Comparison of ENCODE assay signal across 9 mouse cellular contexts in genomic region chr3:31603237-31603636, GRCm38 (mm10).
DNase-seq lines count a peak whose midpoint lies in the region; ATAC-seq and TF ChIP-seq lines count a peak whose summit lies in the region.
"Had no signal": no experiment of that assay in that cellular context is flagged by ENCODE, and none has a peak within 500 bp of the region (broad histone marks: within the 10 kb centered on the region; RNA-seq: fewer than 3 reads in every experiment).

No protein-coding gene starts in this region.

- H3K4me2 ChIP-seq in lung, embryonic 14.5 days: no peak overlapping the region
- H3K4me2 ChIP-seq: limb, embryonic 13.5 days had no signal

- WGBS in lung, embryonic 14.5 days: 15% methylated on average over 7 of the region's 7 CpGs

- no peak overlapping the region for H3K9ac ChIP-seq in lung, embryonic 14.5 days
- H3K9ac ChIP-seq: limb, embryonic 13.5 days had no signal

- H3K9me3 ChIP-seq in lung, embryonic 14.5 days (ENCODE audit: low read depth, low read length): no peaks in the 10 kb centered on the region
- H3K9me3 ChIP-seq: limb, embryonic 13.5 days had no signal

- H3K36me3 ChIP-seq in lung, embryonic 14.5 days (ENCODE audit: insufficient read depth): no peaks in the 10 kb centered on the region
- H3K36me3 ChIP-seq: limb, embryonic 13.5 days had no signal

- peak; percentile 37 for DNase-seq in CD4-positive helper T cell, adult 2 months (ENCODE audit: low read depth, low spot score)
- peak; percentile 69 for DNase-seq in R1 (ENCODE audit: low read depth, low spot score)
- peak; percentile 76 to 90 for DNase-seq in cerebellum, postnatal 25 days
- peak; percentile 10 to 15 for DNase-seq in gastrocnemius, adult 8-10 months (ENCODE audit: low spot score in 2 of 2)
- peak; percentile 79 for DNase-seq in layer of hippocampus, adult 11-12 months (ENCODE audit: low spot score)
- DNase-seq in lung, embryonic 14.5 days: peak; percentile 94
- DNase-seq in right cerebral cortex, adult 2 months (ENCODE audit: low spot score in 2 of 2): peak; percentile 86 to 90
- peak; percentile 52 to 57 for DNase-seq in urinary bladder, postnatal 36 days (ENCODE audit: low spot score in 2 of 2)

- H3K4me3 ChIP-seq in lung, embryonic 14.5 days (ENCODE audit: low read depth, low read length): no peak overlapping the region
- H3K4me3 ChIP-seq: limb, embryonic 13.5 days had no signal

- peak; percentile 92 for TF ChIP-seq CTCF in lung, embryonic 14.5 days (IDR thresholded peaks at IDR 0.05; ENCODE audit: low read depth)

- no peak for ATAC-seq in lung, embryonic 14.5 days (ENCODE audit: insufficient read depth)

- no peaks in the 10 kb centered on the region for H3K4me1 ChIP-seq in lung, embryonic 14.5 days (ENCODE audit: insufficient read depth)
- H3K4me1 ChIP-seq: limb, embryonic 13.5 days had no signal

- H3K27ac ChIP-seq in lung, embryonic 14.5 days (ENCODE audit: low read depth): no peak overlapping the region
- H3K27ac ChIP-seq: limb, embryonic 13.5 days had no signal

- no peaks in the 10 kb centered on the region for H3K27me3 ChIP-seq in lung, embryonic 14.5 days (ENCODE audit: insufficient read depth, low read length)
- H3K27me3 ChIP-seq: limb, embryonic 13.5 days had no signal

Comparison
In these comparisons a context has a peak if more than half of its experiments do, and no peak if none do; other contexts are left out.
1. DNase-seq: peak in every context shown above with its lines; median percentile 94 in lung, embryonic 14.5 days; 88 in right cerebral cortex, adult 2 months; 83 in cerebellum, postnatal 25 days; 79 in layer of hippocampus, adult 11-12 months; 69 in R1; 54 in urinary bladder, postnatal 36 days; 37 in CD4-positive helper T cell, adult 2 months; 12 in gastrocnemius, adult 8-10 months.